Mouse (Mus musculus) heart, postnatal 0 days (tissue): ENCODE measurements around the gene Gm1043.

Experiments
- CTCF ChIP-seq: IDR thresholded peaks from 2 replicates; pipeline ENCODE4 v1.5.1; 2016; ENCODE audit warnings: antibody characterized with exemption, control low read depth, low read depth
- EP300 ChIP-seq: IDR thresholded peaks from 2 replicates; pipeline ENCODE4 v1.6.1; 2016; ENCODE audit warnings: antibody characterized with exemption, low read depth

DNA sequence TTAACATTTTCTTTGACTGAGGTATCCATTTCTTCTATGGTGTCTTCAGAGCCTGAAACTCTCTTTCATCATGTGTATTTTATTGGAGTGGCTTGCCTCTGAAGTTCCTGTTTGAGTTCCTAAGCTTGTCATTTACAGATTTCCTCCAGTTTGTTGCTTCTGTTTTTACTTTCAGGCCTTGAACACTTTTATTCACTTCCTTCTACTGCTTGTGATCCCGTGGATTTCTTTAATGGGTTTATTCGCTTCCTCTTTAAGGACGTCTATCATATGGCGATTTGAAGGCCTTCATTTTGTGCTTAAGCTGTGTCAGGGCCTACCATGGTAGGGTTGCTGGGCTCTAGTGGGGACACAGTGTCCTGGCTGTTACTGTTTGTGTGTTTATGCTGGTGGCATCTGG is 11.5 kb upstream of the Gm1043 start:
- TF ChIP-seq CTCF, result no peak
- no peak for TF ChIP-seq EP300
